Mouse (Mus musculus) small intestine, adult 2 months (tissue): ENCODE measurements around the gene Rhbdd2.
A peak's percentile ranks its signal among the peaks of the same experiment; 100 is the strongest.

Experiments
- CTCF ChIP-seq: fragments of 200-500 bp; IDR thresholded peaks from 2 replicates; pipeline ENCODE4 v1.5.1; 2012; ENCODE audit warnings: low read depth, mild to moderate bottlenecking, control low read depth, inconsistent platforms, low read length, moderate library complexity, mixed read lengths; ENCODE audit not compliant: insufficient replicate concordance, insufficient read length; ENCODE audit errors: extremely low read depth
- POLR2A ChIP-seq: fragments of 200-500 bp; IDR thresholded peaks from 2 replicates; pipeline ENCODE4 v1.6.1; 2012; ENCODE audit warnings: low read depth, mild to moderate bottlenecking, control low read depth, inconsistent platforms, low read length, moderate library complexity

GRCm38 (mm10) chr5:135630598-135630997 lies 1.8 kb upstream of the Rhbdd2 start:
- TF ChIP-seq CTCF (peak; percentile 46; the same call in 1 of the 2 replicates), POLR2A (no peak)
